Mouse (Mus musculus): ENCODE measurements around the gene Lemd2.

DNA sequence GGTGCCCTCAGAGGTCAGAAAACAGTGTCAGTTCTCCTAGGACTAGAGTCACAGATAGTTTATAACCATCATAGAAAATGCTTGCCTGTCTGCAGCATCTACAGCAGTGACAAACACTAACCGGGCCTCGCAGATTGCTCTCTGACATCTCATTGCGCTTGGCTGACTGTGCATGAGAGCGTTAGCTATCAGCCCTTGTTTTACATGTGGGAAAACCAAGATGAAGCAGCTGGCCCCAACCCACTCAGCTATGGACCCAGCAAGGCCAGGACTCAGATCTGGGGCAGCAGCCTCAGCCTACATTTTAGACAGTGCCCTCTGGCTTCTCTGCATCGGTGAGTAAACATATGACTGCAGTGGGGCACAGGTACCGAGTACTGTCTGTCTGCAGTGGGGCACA is 19.6 kb upstream of the Lemd2 start:
- TF ChIP-seq POLR2A (IDR thresholded peaks at IDR 0.05; ENCODE audit: insufficient read length, low read depth) (no peak), E2F4 (IDR thresholded peaks at IDR 0.05; ENCODE audit: insufficient read depth) (no peak)
